Mouse (Mus musculus) neural tube, embryonic 13.5 days (tissue): Measurements from ENCODE around the gene Pex14. TPM values are rescaled to one million over a fixed set of nuclear protein-coding genes. Genes with fewer than 3 reads are reported as not detected.

Experiments
- ATAC-seq: fragments of 200-750 bp; cut with Nextera tagmentation; 2 replicates; pipeline ENCODE4 v1.8.0; 2017; ENCODE audit warnings: low read depth, mild to moderate bottlenecking, moderate TSS enrichment, moderate library complexity
- H3K27ac ChIP-seq: fragments of 300-500 bp; sonication (generic); replicated peaks from 2 replicates; pipeline ENCODE4 v1.5.1; 2015; ENCODE audit warnings: moderate library complexity, mild to moderate bottlenecking, inconsistent platforms
- H3K27me3 ChIP-seq: fragments of 300-500 bp; sonication (generic); 2 replicates; pipeline ENCODE4 v1.6.1; 2015; ENCODE audit warnings: mild to moderate bottlenecking, inconsistent platforms
- H3K36me3 ChIP-seq: fragments of 300-500 bp; sonication (generic); 2 replicates; pipeline ENCODE4 v1.6.1; 2015; ENCODE audit warnings: mild to moderate bottlenecking, inconsistent platforms
- H3K4me1 ChIP-seq: fragments of 300-500 bp; sonication (generic); replicated peaks from 2 replicates; pipeline ENCODE4 v1.6.1; 2015; ENCODE audit warnings: inconsistent platforms
- H3K4me2 ChIP-seq: fragments of 300-500 bp; sonication (generic); 2 replicates; pipeline ENCODE4 v1.6.1; 2015; ENCODE audit warnings: inconsistent platforms, mild to moderate bottlenecking, moderate library complexity
- H3K4me3 ChIP-seq: fragments of 300-500 bp; sonication (generic); 2 replicates; pipeline ENCODE4 v1.5.1; 2015; ENCODE audit warnings: mild to moderate bottlenecking, inconsistent platforms
- H3K9ac ChIP-seq: fragments of 300-500 bp; sonication (generic); 2 replicates; pipeline ENCODE4 v1.6.1; 2015; ENCODE audit warnings: moderate library complexity, mild to moderate bottlenecking, inconsistent platforms
- H3K9me3 ChIP-seq: fragments of 300-500 bp; sonication (generic); 2 replicates; pipeline ENCODE4 v1.6.1; 2016; ENCODE audit warnings: inconsistent platforms
- WGBS: fragments of 180-500 bp; shearing (Covaris S2); methylation state at CpG from one replicate; pipeline ENCODE4 v1.1.7; 2015; 5-methylcytosine and 5-hydroxymethylcytosine counted together
- polyA plus RNA-seq: library from polyadenylated mRNA; unstranded; fragments of >200 nt; fragmentation: Nextera tagmentation; extraction: Ambion mirVana; gene quantifications from 2 replicates; pipeline ENCODE4 v1.2.1, GENCODE M21; 2015

Gene Pex14
- polyA plus RNA-seq, 1 experiment from 2014 or later, result 50.5 TPM

DNA sequence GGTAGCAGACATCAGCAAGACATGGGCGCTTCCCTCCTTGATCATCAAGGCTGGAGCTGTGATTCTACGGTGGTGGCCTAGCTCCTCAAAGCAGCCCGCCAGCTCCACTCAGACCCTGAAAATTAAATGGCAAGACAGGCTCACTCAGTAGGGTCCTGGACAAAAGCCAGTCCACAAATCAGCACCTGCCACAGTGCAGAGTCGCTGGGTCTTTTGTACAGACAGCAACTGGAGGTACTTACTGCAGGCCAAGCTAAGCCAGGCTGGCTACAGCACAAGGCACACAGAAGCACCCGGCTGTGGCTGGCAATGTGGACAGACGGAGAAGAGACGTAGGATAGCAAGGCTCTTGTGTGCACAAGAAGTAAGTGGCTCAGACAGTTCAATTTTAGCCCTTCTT lies 124.8 kb downstream of the Pex14 start:
- H3K4me3 ChIP-seq, result no peak overlapping the region
- peak overlapping the region; percentile 55 for H3K27ac ChIP-seq
- H3K9ac ChIP-seq, result no peak overlapping the region
- H3K4me1 ChIP-seq, result peaks cover 70% of the 10 kb centered on the region
- no peaks in the 10 kb centered on the region for H3K9me3 ChIP-seq
- no peaks in the 10 kb centered on the region for H3K36me3 ChIP-seq
- 14% methylated on average over 7 of the region's 7 CpGs for WGBS
- H3K4me2 ChIP-seq, result no peak overlapping the region
- H3K27me3 ChIP-seq, result no peaks in the 10 kb centered on the region
- ATAC-seq, result peak; percentile 41

DNA sequence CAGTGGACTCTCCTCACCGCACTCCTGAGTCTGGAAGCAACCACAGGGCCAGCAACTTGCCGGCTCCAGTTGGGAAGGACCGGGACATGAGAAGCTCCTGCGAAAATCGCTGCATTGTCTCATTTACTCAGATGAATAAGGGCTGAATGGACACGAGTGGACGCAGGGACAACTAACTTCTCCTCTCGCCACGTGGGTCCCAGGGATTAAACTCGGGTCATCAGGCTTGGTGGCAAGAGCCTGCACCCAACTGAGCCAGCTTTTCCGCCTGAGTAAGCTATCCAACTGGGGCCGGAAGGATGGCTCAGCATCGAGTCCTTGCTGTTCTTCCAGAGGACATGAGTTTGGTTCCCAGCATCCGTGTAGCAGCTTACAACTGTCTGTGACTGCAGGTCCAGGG lies 126.3 kb downstream of the Pex14 start:
- Histone ChIP-seq H3K4me1 (peaks cover 70% of the 10 kb centered on the region), H3K9ac (no peak overlapping the region), H3K4me2 (no peak overlapping the region), H3K27me3 (no peaks in the 10 kb centered on the region), H3K9me3 (no peaks in the 10 kb centered on the region), H3K36me3 (no peaks in the 10 kb centered on the region), H3K4me3 (no peak overlapping the region), H3K27ac (no peak overlapping the region)
- 68% methylated on average over 14 of the region's 14 CpGs for WGBS
- no peak for ATAC-seq

DNA sequence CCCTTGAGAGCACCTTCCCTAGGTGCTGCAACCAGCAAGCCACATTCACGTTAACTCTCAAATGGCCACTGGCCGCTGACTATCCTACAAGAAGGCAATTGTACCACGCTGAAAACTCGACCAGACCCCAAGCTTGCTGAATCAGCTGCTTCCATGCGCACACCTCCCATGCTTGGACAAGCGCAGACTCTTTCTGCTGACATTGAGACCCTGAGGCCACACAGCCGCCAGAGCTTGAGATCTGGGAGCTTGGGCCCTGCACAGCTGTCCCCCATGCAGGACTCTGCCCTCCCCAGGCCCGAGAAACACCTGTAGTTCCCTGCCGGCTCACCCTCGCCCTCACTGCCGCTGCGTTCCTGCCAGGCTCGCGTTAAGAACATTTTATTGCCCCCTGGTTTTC lies 127.0 kb downstream of the Pex14 start:
- 72% methylated on average over 14 of the region's 14 CpGs for WGBS
- no peak for ATAC-seq
- H3K27ac ChIP-seq, result no peak overlapping the region
- H3K4me2 ChIP-seq, result no peak overlapping the region
- peaks cover 73% of the 10 kb centered on the region for H3K4me1 ChIP-seq
- no peak overlapping the region for H3K4me3 ChIP-seq
- H3K9me3 ChIP-seq, result no peaks in the 10 kb centered on the region
- no peaks in the 10 kb centered on the region for H3K36me3 ChIP-seq
- H3K9ac ChIP-seq, result no peak overlapping the region
- no peaks in the 10 kb centered on the region for H3K27me3 ChIP-seq

DNA sequence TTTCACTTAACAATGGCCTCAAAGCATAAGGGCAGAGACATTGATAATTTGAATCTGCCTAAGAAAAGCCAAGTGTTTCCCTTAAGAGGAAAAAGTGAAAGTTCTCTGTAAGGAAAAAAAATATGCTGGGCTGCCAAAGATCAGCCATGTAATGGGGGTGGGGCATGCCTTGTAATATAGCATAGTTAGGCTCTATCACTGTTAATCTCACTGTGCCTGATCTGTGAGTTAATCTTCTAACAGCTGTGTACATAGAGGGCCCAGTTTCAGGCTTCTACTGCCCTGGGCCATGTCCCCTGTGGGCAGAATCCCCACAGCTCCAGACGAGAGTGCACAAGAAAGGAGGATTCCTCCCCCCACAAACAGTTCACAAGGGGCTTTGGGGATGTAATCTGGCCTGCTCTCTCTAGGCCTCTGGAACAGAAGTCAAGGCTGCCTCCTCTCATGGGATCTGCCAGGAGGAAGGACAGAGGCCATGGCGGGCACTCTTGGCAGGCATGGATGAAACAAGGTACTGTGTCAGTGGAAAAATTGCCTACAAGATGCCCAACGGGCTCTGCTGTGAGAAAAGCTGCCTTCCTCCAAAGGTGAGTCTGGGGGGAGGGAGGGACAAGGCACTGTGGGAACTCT lies 127.9 kb downstream of the Pex14 start:
- H3K27ac ChIP-seq, result 0 out of 2 replicates have a peak overlapping the region, but pooled peaks have one; percentile 11
- H3K4me3 ChIP-seq, result no peak overlapping the region
- H3K36me3 ChIP-seq, result no peaks in the 10 kb centered on the region
- peaks cover 83% of the 10 kb centered on the region for H3K4me1 ChIP-seq
- no peaks in the 10 kb centered on the region for H3K9me3 ChIP-seq
- H3K27me3 ChIP-seq, result no peaks in the 10 kb centered on the region
- no peak for ATAC-seq
- no peak overlapping the region for H3K4me2 ChIP-seq
- H3K9ac ChIP-seq, result no peak overlapping the region
- WGBS, result 58% methylated on average over 3 of the region's 3 CpGs

DNA sequence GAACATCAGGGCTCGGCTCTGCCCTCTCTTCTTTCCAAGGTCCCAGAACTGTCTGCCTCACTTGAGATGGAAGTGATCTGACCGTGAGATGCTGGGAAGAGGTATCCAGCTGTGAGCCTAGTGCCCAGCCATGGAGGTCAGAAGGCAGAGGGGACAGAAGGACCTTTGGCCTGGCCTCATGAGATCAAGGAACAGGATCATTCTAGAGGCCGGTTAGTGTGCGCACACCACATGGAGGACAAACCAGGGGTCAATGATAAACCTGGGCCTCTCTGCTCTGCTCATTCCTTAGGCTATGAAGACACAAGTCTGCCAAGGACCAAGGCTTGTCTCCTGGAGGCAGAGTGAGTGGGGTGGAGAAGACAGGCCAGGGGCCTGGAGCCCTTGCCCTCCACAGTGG lies 128.9 kb downstream of the Pex14 start:
- no peaks in the 10 kb centered on the region for H3K9me3 ChIP-seq
- H3K27me3 ChIP-seq, result no peaks in the 10 kb centered on the region
- H3K27ac ChIP-seq, result no peak overlapping the region
- H3K9ac ChIP-seq, result no peak overlapping the region
- ATAC-seq, result no peak
- H3K4me2 ChIP-seq, result no peak overlapping the region
- no peak overlapping the region for H3K4me3 ChIP-seq
- H3K36me3 ChIP-seq, result no peaks in the 10 kb centered on the region
- 83% methylated on average over 4 of the region's 4 CpGs for WGBS
- H3K4me1 ChIP-seq, result peaks cover 93% of the 10 kb centered on the region

DNA sequence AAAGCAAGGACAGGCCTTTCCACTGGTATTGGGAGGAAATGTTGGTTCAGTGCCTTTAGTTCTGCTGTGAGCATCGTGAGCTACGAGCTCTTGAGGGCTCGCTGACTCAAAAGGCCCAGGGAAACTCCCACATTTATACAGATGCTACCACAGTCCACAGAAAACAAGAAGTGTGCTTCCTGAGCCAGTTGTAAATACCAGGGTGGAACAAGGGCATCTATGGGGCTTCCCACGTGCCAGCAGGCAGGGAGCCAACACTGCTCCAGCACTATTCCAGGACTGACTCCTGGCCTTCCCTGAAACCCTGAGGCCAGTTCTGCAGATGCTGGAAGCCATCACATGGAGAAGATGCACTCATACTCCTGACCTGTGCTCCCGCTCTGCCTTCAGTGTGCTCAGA lies 130.1 kb downstream of the Pex14 start:
- H3K4me3 ChIP-seq, result no peak overlapping the region
- 58% methylated on average over 5 of the region's 5 CpGs for WGBS
- peak overlapping the region; percentile 17; the same call in 1 of the 2 replicates for H3K9ac ChIP-seq
- H3K4me1 ChIP-seq, result peaks cover 85% of the 10 kb centered on the region
- no peak overlapping the region for H3K4me2 ChIP-seq
- no peaks in the 10 kb centered on the region for H3K36me3 ChIP-seq
- H3K27me3 ChIP-seq, result no peaks in the 10 kb centered on the region
- ATAC-seq, result no peak
- no peaks in the 10 kb centered on the region for H3K9me3 ChIP-seq
- H3K27ac ChIP-seq, result peak overlapping the region; percentile 7

DNA sequence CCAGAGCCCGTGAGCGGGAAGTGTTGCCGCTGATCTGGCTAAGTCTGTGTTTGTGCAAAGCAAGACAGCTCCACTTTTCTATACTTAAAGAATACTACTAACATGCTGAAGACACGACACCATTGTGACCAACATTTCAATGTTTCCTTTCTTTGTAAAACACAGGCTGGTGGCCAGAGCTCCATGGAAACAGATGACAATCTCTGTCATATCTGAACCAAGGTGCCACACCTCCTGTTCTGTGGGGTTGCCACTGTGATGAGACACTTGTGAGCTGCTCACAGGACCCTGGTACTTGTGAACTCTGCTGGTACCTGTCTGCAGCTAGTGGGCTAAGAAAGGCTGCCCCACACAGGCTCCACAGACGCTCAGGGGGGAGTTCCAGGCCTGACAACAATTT lies 130.8 kb downstream of the Pex14 start:
- H3K4me1 ChIP-seq, result peaks cover 80% of the 10 kb centered on the region
- H3K27ac ChIP-seq, result no peak overlapping the region
- no peaks in the 10 kb centered on the region for H3K27me3 ChIP-seq
- no peaks in the 10 kb centered on the region for H3K9me3 ChIP-seq
- H3K4me2 ChIP-seq, result no peak overlapping the region
- ATAC-seq, result no peak
- H3K36me3 ChIP-seq, result no peaks in the 10 kb centered on the region
- no peak overlapping the region for H3K9ac ChIP-seq
- H3K4me3 ChIP-seq, result no peak overlapping the region
- WGBS, result 82% methylated on average over 5 of the region's 5 CpGs

DNA sequence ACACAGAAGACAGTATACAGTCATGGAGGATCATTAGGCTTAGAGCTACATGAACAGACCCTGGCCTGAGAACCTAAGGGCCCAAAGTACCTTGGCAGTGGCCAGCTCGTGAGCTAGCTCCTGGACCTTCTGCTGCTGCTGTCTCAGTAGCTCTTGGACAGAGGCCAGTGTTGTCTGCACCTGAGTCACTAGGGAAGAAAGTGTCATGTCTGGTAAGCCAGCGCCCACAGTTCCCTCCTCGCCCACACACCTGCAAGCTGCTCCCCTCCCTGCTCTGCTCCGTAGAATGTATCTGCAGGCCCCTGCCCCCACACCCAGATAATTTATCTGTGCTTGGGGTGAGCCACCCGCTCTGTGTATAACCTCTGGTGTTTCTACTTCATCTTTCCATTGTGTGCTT lies 133.5 kb downstream of the Pex14 start:
- Histone ChIP-seq H3K4me2 (no peak overlapping the region), H3K9me3 (no peaks in the 10 kb centered on the region), H3K9ac (no peak overlapping the region), H3K27ac (peak overlapping the region; percentile 59), H3K36me3 (peaks cover 15% of the 10 kb centered on the region), H3K4me3 (no peak overlapping the region), H3K27me3 (no peaks in the 10 kb centered on the region), H3K4me1 (peaks cover 55% of the 10 kb centered on the region)
- whole genome bisulfite sequencing, result 79% methylated on average over 5 of the region's 5 CpGs
- ATAC-seq, result no peak

DNA sequence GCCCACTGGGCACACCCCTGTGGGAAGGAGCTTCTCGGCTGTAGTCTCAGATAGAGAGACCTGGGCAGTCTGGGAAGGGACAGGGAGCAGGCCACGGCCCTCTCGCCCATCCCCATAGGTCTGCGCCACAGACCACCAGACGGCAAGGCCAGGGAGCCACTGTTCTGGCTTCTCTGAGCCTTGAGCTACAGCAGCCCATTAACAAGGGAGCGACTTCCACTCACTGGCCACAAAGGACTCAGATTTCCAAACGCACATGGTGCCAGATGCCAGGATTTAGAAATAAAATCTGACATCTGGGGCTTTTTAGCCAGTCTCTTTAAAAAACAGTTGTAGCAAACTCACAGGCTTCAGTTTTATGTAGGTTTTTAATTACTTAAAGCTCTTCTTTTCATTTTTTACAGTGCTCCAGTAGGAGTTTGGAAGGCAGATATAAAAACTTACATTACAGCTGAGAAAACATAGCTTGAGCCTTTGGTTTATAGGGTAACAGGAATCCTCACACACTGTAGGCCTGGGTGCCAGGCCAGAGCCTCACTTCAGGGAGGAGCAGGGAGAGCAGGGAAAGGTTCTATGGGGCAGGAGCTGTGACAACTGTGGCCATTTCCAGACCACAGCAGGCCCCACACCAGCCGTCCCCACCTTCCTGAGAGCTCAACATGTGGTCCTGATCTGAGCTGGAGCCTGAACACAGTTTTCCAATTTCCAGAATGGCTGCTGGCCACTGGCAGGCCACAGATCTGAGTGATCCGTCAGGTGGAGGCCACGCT lies 134.9 kb downstream of the Pex14 start:
- Histone ChIP-seq H3K9me3 (no peaks in the 10 kb centered on the region), H3K27ac (peak overlapping the region; percentile 23; the same call in 1 of the 2 replicates), H3K9ac (no peak overlapping the region), H3K4me2 (no peak overlapping the region), H3K27me3 (no peaks in the 10 kb centered on the region), H3K36me3 (peaks cover 28% of the 10 kb centered on the region), H3K4me1 (peaks cover 41% of the 10 kb centered on the region), H3K4me3 (no peak overlapping the region)
- ATAC-seq, result no peak
- 79% methylated on average over 10 of the region's 10 CpGs for WGBS

DNA sequence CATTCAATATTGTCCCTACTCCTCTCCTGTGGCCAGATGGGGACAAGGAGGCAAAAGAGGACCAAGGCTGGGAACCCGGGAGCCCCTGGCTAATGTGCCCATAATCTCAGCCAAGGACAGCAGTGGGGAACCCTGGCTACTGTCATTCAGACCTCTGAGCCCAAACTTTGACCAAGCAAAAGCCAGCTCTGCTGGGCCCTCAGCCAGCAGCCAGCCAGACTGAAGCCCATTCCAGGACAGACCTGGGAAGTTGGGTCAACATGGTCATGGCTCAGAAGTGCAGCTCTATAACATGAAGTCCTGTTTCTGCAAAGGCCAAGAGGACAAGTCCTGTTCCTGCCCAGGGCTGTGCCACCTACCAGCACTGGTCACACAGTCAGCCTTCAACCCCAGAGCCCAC lies 137.6 kb downstream of the Pex14 start:
- no peak for ATAC-seq
- Histone ChIP-seq H3K27ac (no peak overlapping the region), H3K9me3 (no peaks in the 10 kb centered on the region), H3K4me3 (no peak overlapping the region), H3K9ac (no peak overlapping the region), H3K4me2 (no peak overlapping the region), H3K4me1 (peaks cover 15% of the 10 kb centered on the region), H3K27me3 (no peaks in the 10 kb centered on the region), H3K36me3 (peaks cover 28% of the 10 kb centered on the region)
- WGBS, result 100% methylated on average over 1 of the region's 1 CpGs

DNA sequence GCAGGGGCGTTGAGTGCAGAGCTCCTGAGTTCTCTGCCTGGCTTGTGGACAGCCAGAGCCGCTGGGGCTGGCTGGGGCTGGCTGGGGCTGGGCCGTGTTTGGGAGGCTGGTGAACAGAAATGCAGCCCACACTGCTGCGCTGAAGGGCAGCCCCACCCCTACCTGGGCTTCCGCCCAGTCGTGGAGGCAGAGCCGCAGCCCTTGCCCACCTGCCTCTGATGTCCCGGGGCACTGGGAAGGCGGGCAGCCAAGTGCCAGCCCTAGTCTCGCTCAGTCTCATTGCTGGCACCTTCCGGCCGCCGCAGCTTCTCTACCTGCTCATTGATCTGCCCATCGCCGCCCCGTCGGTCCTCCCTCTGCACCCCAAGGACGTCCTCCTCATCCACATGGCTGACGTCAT lies 138.6 kb downstream of the Pex14 start:
- ATAC-seq, result no peak
- H3K9ac ChIP-seq, result no peak overlapping the region

DNA sequence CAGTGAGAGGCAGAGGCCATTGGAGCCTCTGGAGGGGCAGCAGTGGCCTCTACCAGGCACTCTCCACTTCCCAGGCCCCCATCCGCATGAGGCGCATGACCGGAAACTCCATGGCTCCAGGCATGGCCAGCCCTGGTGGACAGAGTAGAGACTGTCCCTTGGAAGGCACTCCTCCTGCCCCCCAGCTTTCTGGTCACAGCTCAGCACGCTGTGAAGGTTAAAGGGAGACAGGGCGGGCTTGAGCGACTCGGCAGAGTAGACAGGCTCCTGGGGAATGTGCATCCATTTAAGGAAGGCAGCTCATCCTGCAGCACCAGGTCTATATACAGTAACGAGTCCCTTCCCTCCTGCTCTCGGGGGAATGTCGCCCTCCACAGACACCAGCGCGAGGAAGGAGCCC lies 139.7 kb downstream of the Pex14 start:
- Histone ChIP-seq H3K27ac (no peak overlapping the region), H3K9me3 (no peaks in the 10 kb centered on the region), H3K4me1 (peaks cover 12% of the 10 kb centered on the region), H3K4me2 (no peak overlapping the region), H3K27me3 (peaks cover 8% of the 10 kb centered on the region), H3K4me3 (no peak overlapping the region), H3K9ac (no peak overlapping the region), H3K36me3 (peaks cover 28% of the 10 kb centered on the region)
- 77% methylated on average over 12 of the region's 12 CpGs for WGBS
- no peak for ATAC-seq

More for the DNA sequence above, 138.6 kb downstream of the Pex14 start:
- Histone ChIP-seq H3K27me3 (no peaks in the 10 kb centered on the region), H3K27ac (no peak overlapping the region), H3K4me3 (no peak overlapping the region), H3K4me2 (no peak overlapping the region), H3K36me3 (peaks cover 28% of the 10 kb centered on the region), H3K4me1 (peaks cover 6% of the 10 kb centered on the region; the same call in 1 of the 2 replicates), H3K9me3 (no peaks in the 10 kb centered on the region)
- WGBS, result 94% methylated on average over 19 of the region's 19 CpGs
